In the genomic region with DNA sequence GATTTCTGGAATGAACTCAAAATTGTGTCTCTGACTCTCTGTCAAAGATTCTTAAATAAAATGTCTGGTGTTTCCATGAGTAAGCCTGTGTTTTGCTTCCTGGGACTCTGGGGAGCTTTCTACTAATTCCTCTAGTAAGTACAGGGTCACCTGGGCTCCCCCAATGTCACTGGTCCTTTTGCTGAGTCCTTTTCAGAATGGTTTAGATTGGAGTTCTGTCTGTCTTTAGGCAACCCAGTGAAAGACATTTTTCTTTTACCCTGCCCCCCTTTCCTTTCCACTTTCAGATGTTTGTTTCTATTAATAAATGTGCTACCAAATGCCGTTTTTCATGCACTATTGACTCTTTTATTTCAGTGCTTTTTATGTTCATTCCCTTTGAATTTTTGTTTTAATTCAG, we compare ENCODE assay signal across 17 mouse cellular contexts.
DNase-seq lines count a peak whose midpoint lies in the region; ATAC-seq and TF ChIP-seq lines count a peak whose summit lies in the region.
"Had no signal": no experiment of that assay in that cellular context is flagged by ENCODE, and none has a peak within 500 bp of the region (broad histone marks: within the 10 kb centered on the region; RNA-seq: fewer than 3 reads in every experiment).

No protein-coding gene starts in this region.

- H3K4me3 ChIP-seq in hindbrain, embryonic 15.5 days: no peak overlapping the region
- H3K4me3 ChIP-seq in hindbrain, embryonic 11.5 days (ENCODE audit: low read depth, low read length): no peak overlapping the region
- no peak overlapping the region for H3K4me3 ChIP-seq in hindbrain, embryonic 16.5 days (ENCODE audit: low read length)
- H3K4me3 ChIP-seq: heart, embryonic 13.5 days; limb, embryonic 12.5 days; liver, embryonic 12.5 days had no signal

- DNase-seq in hindbrain, embryonic 11.5 days (ENCODE audit: low spot score): no peak
- peak; percentile 46 for DNase-seq in brain, adult 2 months (ENCODE audit: low read depth, low spot score)
- peak; percentile 87 for DNase-seq in brain, embryonic 14.5 days (ENCODE audit: low read depth)
- no peak for DNase-seq in left cerebral cortex, postnatal 14 days (ENCODE audit: low spot score in 2 of 2)
- no peak for DNase-seq in urinary bladder, postnatal 10 days (ENCODE audit: low spot score)
- DNase-seq: heart, adult 11 months; kidney, adult 8-10 months; kidney, postnatal 4 days; lung, adult 2 months; right cerebral cortex, postnatal 4 days had no signal

- H3K27ac ChIP-seq in hindbrain, embryonic 15.5 days (replicated peaks): no peak overlapping the region
- no peak overlapping the region for H3K27ac ChIP-seq in hindbrain, embryonic 11.5 days (ENCODE audit: low read depth, low read length)
- no peak overlapping the region for H3K27ac ChIP-seq in hindbrain, embryonic 16.5 days (ENCODE audit: low read depth, low read length)
- H3K27ac ChIP-seq: heart, embryonic 13.5 days; limb, embryonic 12.5 days; liver, embryonic 12.5 days; macrophage; stomach, postnatal 0 days had no signal

- H3K9ac ChIP-seq in hindbrain, embryonic 15.5 days: no peak overlapping the region
- no peak overlapping the region for H3K9ac ChIP-seq in hindbrain, embryonic 11.5 days (ENCODE audit: low read depth, low read length)
- H3K9ac ChIP-seq in hindbrain, embryonic 16.5 days (ENCODE audit: low read depth, low read length): no peak overlapping the region
- H3K9ac ChIP-seq: heart, embryonic 13.5 days; limb, embryonic 12.5 days; liver, embryonic 12.5 days had no signal

- ATAC-seq in hindbrain, embryonic 15.5 days (ENCODE audit: low FRiP score, low read depth): peak; percentile 19; the same call in 1 of the 2 replicates
- ATAC-seq in hindbrain, embryonic 11.5 days (ENCODE audit: low FRiP score): no peak
- ATAC-seq in hindbrain, embryonic 16.5 days: peak; percentile 12; the same call in 1 of the 2 replicates
- ATAC-seq: liver, embryonic 12.5 days had no signal

- no peaks in the 10 kb centered on the region for H3K27me3 ChIP-seq in hindbrain, embryonic 15.5 days
- H3K27me3 ChIP-seq in hindbrain, embryonic 11.5 days (ENCODE audit: control insufficient read depth, insufficient read depth, low read length): no peaks in the 10 kb centered on the region
- no peaks in the 10 kb centered on the region for H3K27me3 ChIP-seq in hindbrain, embryonic 16.5 days (replicated peaks; ENCODE audit: control insufficient read depth, insufficient read depth, low read length)
- H3K27me3 ChIP-seq: heart, embryonic 13.5 days; limb, embryonic 12.5 days; liver, embryonic 12.5 days had no signal

- no peaks in the 10 kb centered on the region for H3K36me3 ChIP-seq in hindbrain, embryonic 15.5 days
- no peaks in the 10 kb centered on the region for H3K36me3 ChIP-seq in hindbrain, embryonic 11.5 days (ENCODE audit: control insufficient read depth, insufficient read depth, low read length)
- no peaks in the 10 kb centered on the region for H3K36me3 ChIP-seq in hindbrain, embryonic 16.5 days (ENCODE audit: control insufficient read depth, insufficient read depth, low read length)
- H3K36me3 ChIP-seq: heart, embryonic 13.5 days; limb, embryonic 12.5 days; liver, embryonic 12.5 days had no signal

- no peak for TF ChIP-seq POLR2A in brain, embryonic 14.5 days (IDR thresholded peaks at IDR 0.05; ENCODE audit: borderline replicate concordance, extremely low read depth, insufficient read depth, insufficient read length, poor library complexity, severe bottlenecking)

- H3K9me3 ChIP-seq in hindbrain, embryonic 15.5 days: no peaks in the 10 kb centered on the region
- no peaks in the 10 kb centered on the region for H3K9me3 ChIP-seq in hindbrain, embryonic 11.5 days (ENCODE audit: control insufficient read depth, low read length)
- H3K9me3 ChIP-seq in hindbrain, embryonic 16.5 days (ENCODE audit: control insufficient read depth, low read length): no peaks in the 10 kb centered on the region
- H3K9me3 ChIP-seq: heart, embryonic 13.5 days; limb, embryonic 12.5 days; liver, embryonic 12.5 days had no signal

- TF ChIP-seq CTCF in brain, embryonic 14.5 days (IDR thresholded peaks at IDR 0.05; ENCODE audit: borderline replicate concordance, extremely low read depth, insufficient read depth, insufficient read length): no peak

- H3K4me2 ChIP-seq in hindbrain, embryonic 15.5 days: no peak overlapping the region
- no peak overlapping the region for H3K4me2 ChIP-seq in hindbrain, embryonic 11.5 days (replicated peaks; ENCODE audit: low read depth, low read length)
- H3K4me2 ChIP-seq in hindbrain, embryonic 16.5 days (ENCODE audit: low read length): no peak overlapping the region
- H3K4me2 ChIP-seq: heart, embryonic 13.5 days; limb, embryonic 12.5 days; liver, embryonic 12.5 days had no signal

- H3K4me1 ChIP-seq in hindbrain, embryonic 15.5 days (replicated peaks): peaks cover 7% of the 10 kb centered on the region; the same call in 1 of the 2 replicates
- no peaks in the 10 kb centered on the region for H3K4me1 ChIP-seq in hindbrain, embryonic 11.5 days (replicated peaks; ENCODE audit: control insufficient read depth, insufficient read depth, low read length)
- H3K4me1 ChIP-seq in hindbrain, embryonic 16.5 days (ENCODE audit: control insufficient read depth, insufficient read depth, low read depth, low read length): no peaks in the 10 kb centered on the region
- H3K4me1 ChIP-seq: heart, embryonic 13.5 days; limb, embryonic 12.5 days; liver, embryonic 12.5 days had no signal

- intact Hi-C loops in left cerebral cortex, postnatal 14 days (cut with DNase I): no loop called here

- WGBS in hindbrain, embryonic 15.5 days: 29% methylated on average over 1 of the region's 1 CpGs
- WGBS in hindbrain, embryonic 11.5 days: 57% methylated on average over 1 of the region's 1 CpGs
- WGBS in hindbrain, embryonic 16.5 days: 29% methylated on average over 1 of the region's 1 CpGs

Comparison
In these comparisons a context has a peak if more than half of its experiments do, and no peak if none do; other contexts are left out.
1. DNase-seq: peak in brain, adult 2 months (single experiment) and brain, embryonic 14.5 days (single experiment); none in hindbrain, embryonic 11.5 days (single experiment), left cerebral cortex, postnatal 14 days (0 of 2) and urinary bladder, postnatal 10 days (single experiment).